Mouse (Mus musculus) cerebellum, postnatal 10 days (tissue): ENCODE measurements around the gene Mrpl43.

Experiments used
- DNase-seq, 2 experiments: peaks; one replicate each; pipeline ENCODE4 v3.0.0; 2021; ENCODE audit warnings: mixed read lengths in 2 of 2

Mrpl43 gene

GRCm38 (mm10) chr19:45028746-45029145 lies 22.5 kb upstream of the Mrpl43 start:
- DNase-seq, result peak in 1 of 2 experiments; percentile 24

DNA sequence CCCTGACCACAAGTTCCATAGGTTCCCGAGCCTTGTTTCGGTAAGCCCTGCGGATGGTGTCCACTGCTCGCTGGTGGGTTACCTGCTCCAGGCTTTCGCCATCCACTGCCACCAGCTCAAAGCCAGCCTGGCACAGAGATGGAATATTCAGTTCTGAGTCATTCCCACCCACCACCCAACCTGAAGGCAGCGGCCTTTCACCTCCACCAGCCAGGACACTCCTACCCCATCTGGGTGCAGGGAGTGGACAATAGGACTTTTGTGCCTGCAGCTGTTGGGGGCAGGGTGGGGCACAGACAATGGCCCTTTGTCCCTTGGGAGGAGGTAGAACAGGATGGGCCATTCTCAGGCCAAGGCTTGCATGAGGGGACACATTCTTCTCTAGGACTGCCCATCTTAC lies 21.6 kb upstream of the Mrpl43 start:
- peak in 1 of 2 experiments; percentile 14 for DNase-seq

GRCm38 (mm10) chr19:45026958-45027670 lies 20.9 kb upstream of the Mrpl43 start:
- no peak for DNase-seq

DNA sequence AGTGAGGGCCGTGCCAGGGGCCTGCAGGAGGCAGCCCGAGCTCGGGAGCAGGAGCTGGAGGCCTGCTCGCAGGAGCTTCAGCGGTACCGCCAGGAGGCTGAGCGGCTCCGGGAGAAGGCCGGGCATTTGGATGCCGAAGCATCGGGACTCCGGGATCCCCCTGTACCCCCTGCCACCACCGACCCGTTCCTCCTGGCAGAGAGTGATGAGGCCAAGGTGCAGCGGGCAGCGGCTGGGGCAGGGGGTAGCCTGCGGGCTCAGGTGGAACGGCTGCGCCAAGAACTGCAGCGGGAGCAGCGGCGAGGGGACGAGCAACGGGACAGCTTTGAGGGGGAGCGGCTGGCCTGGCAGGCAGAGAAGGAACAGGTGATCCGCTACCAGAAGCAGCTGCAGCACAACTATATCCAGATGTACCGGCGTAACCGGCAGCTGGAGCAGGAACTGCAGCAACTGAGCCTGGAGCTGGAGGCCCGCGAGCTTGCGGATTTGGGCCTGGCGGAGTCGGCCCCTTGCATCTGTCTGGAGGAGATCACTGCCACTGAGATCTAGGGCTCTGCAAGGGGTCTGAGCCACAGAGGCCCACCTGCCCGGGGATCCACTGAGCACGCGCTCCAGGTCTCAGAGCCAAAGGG lies 19.8 kb upstream of the Mrpl43 start:
- DNase-seq, result peak in 1 of 2 experiments; percentile 6

DNA sequence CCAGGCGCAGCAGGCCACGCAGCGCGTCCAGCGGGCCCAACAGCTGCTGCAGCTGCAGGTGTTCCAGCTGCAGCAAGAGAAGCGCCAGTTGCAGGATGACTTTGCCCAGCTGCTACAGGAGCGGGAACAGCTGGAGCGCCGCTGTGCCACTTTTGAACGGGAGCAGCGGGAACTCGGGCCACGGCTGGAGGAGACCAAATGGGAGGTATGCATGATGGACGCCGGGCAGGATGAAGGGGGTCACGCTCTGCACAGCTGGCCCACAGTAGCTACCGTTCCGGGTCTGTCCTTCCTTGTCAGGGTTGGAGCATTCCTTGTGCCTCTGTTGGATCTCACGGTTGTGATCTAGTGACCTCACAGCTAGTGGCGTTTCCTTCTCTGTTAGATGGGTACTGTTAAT lies 18.5 kb upstream of the Mrpl43 start:
- DNase-seq, result no peak

DNA sequence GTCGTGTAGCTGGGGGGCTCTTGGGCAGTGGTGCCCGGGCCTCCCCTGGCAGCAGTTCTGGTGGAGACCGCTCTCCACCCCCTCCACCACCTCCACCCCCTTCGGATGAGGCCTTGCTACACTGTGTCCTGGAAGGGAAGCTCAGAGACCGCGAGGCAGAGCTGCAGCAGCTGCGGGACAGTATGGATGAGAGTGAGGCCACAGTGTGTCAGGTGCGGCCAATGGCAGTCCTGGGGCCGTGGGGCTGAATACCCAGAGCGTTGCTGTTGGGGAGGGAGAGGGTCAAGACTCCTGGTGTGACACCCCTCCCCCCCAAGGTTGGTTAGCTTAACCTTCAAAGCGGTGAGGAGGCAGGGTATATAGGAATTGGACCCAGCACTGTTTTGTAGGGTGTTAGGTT lies 17.8 kb upstream of the Mrpl43 start:
- no peak for DNase-seq

DNA sequence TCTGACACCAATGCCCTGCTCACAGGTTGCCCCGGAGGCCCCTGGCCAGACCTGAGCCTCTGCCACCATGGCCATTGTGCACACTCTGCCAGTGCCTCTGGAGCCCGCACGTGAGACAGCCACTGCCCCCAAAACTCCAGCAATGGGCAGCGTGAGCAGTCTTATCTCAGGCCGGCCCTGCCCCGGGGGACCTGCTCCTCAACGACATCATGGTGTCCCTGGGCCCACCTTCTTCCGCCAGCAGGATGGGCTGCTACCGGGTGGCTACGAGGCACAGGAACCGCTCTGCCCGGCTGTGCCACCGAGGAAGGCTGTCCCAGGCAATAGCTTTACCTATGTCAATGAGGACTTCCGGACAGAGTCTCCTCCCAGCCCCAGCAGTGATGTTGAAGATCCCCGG lies 15.1 kb upstream of the Mrpl43 start:
- DNase-seq, result no peak

- no peak for DNase-seq
Measured at GRCm38 (mm10) chr19:45020348-45020747, 14.1 kb upstream of the Mrpl43 start.

DNA sequence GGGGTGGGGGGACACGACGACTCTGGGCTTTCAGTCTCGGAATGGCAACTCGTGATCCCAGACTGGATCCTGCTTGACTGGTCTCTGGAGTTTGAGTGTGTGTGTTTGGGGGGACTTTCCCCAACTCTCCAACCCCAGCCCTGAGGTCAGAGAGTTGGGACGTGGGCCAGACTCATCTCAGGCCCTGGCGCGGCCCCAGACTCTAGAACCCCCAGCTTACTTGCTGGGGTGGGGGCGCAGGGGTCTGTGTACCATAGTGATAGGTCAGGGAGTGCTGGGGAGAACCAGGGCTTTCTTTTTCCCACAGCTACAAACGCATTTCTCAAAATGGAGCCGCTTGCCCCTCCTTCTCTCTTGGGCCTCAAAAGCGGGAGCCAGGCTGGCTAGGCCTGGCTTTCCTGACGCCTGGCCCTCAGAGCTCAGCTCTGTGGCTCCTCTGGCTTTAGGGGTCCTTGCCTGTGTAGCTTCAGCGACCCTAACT lies 12.1 kb upstream of the Mrpl43 start:
- peak; percentile 61 to 68 for DNase-seq

- peak; percentile 93 to 96 for DNase-seq
Measured at GRCm38 (mm10) chr19:45017909-45018308, 11.7 kb upstream of the Mrpl43 start.

DNA sequence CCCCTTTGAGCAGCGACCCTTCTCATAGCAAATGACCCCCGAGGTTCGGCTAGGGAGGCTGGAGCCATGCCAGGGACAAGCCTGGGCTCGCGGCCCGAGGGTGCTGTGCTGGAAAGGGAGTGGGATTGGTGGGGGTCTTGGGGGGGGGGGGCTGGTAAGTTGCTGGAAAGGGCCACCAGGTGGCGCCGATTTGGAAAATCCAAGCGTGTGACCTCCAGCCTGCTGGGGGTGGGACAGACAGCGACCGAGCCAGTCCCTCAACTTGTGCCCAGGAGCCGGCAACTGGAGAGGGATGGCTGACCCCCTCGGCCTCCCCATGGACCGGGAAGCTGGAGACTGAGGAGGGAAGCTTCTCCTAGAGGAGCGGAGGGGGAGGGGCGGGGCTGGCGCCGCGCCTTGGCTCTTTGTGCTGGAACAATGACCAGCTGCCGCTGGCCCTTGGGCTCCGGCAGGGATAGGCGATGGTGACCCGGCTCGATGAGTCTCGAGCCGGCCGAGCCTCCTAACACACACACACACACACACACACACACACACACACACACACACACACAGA lies 11.1 kb upstream of the Mrpl43 start:
- DNase-seq, result peak; percentile 93

- peak; percentile 96 for DNase-seq
Measured at GRCm38 (mm10) chr19:45016341-45017215, 10.3 kb upstream of the Mrpl43 start.

DNA sequence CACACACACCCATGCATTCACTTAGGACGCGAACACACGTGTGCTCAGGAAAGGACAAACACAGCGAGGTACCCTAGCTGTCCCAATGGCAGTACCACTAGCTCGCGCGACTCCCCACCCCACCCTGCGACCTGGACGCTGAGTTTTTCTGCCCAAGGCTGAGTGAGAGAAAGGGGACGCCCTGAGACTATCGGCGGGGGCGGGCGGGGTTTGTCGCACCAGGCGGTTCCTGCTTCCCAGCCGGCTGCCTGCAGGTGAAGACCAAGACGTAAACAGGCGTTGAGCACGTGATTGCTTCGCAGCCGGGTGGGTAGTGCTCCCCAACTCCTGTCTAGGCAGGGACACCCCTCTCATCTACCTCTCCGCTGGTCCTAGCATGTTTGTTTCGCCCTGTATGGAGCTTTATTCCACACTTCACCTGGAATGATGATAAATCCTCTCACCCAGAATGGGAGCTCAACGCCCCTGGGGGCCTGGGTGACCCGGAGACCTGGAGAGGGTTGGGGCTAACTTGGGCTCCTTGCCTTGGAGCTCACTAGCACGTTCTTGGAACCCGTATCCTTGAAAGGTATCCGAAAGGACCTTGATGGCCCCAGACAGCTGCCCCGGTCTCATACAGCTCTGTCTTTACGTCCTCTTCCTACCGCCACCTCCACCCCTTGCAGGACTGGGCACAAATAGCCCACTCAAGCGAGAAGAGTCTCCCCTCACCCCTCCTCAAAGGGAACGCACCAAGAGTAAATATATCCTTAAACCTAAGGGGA lies 9.5 kb upstream of the Mrpl43 start:
- DNase-seq, result peak; percentile 67 to 72

DNA sequence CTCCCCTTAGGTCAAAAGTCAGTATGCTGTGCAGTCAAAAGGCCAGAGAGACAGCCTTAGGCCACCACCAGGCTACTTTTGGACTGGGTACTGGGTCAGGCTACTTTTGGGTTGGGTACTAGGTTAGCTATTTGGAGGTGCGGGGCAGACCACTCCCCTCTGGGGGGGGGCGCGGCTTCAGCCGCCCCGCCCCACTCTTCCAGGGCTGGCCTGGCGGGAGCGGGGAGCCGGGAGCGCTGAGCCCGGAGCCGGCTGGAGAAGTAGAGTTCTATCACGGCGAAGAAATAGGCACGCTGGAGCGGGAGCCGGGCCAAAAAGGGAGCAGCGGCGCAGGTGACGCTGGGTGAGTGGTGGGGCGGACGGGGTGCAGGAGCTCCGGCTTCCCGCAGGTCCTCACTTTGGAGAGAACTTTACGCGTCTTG lies 8.8 kb upstream of the Mrpl43 start:
- DNase-seq, result peak; percentile 71 to 73

GRCm38 (mm10) chr19:45014335-45014971 lies 8.2 kb upstream of the Mrpl43 start, which contains the start of gene Lzts2:
TSS of gene Lzts2 (plus strand) at chr19:45014414.
- DNase-seq, result no peak

DNA sequence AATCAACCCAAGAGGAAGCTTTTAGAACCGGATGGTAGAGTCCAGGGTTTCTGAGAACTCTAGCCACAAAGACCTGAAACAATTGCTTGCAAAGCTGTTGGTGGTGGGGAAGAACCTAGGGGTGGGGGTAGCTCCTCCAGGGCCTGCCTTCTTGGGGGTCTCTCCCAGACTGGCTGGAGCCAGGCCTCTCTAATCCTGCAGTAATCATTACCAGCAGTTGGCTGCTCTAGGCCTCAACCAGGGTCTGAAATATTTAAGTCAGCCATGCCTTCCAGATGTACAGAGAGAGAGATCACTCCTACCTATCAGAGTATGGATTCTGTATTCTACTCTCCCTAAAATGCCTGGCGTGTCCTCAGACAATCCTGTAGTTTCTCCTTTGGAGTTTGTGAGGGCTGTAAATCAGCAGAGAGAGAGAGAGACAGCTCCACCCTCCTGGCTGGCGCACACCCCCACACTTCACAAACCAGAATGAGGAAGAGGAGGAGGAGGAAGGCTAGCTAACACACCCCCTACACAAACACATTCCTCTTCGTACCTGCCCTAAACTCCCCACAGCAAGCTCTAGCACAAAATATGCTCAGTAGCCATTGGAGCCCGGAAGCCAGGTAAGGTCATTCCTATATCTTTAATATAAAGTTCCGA lies 7.5 kb upstream of the Mrpl43 start:
- no peak for DNase-seq

GRCm38 (mm10) chr19:45012636-45013035 lies 6.4 kb upstream of the Mrpl43 start:
- peak in 1 of 2 experiments; percentile 56 for DNase-seq

DNA sequence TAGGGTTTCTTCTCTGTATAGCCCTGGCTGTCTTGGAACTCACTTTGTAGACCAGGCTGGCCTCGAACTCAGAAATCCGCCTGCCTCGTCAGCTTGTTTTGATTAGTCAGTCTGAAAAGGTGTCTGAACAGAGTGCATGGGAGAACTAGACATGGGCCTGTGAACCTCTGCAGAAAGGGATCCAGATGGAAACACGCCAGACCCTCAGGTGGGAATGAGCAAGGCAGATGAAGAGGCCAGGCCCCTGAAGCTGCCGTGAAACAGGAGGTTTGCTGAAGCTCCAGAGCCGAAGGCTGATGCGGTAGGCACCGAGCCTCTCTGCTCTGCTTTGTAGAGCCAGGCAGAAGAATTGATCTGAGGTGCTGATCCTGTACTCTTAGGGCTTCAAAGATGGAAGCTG lies 6.0 kb upstream of the Mrpl43 start:
- peak; percentile 52 to 55 for DNase-seq

DNA sequence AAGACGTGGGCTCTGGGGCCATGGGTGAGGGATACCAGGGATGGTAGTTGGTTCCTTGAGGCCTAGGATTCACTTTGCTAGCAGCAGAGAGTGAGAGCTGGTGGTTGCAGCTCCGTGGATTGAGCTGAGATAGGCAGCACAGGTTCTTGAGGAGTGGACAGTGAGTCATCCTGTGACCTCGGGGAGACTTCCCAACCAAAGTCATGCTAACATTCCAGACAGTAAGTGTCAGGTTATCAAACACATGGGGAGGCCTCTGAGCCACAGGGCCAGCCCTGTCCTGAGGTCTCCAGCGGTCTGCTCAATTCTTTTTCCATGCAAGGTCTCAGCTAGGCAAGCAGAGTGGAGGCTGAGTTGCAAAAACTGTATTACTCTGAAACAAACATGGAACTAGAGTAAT lies 4.4 kb upstream of the Mrpl43 start:
- no peak for DNase-seq

GRCm38 (mm10) chr19:45007425-45008191 lies 1.4 kb upstream of the Mrpl43 start:
- peak; percentile 46 for DNase-seq
